Comparison of ENCODE assay signal across 27 mouse cellular contexts in the genomic region with DNA sequence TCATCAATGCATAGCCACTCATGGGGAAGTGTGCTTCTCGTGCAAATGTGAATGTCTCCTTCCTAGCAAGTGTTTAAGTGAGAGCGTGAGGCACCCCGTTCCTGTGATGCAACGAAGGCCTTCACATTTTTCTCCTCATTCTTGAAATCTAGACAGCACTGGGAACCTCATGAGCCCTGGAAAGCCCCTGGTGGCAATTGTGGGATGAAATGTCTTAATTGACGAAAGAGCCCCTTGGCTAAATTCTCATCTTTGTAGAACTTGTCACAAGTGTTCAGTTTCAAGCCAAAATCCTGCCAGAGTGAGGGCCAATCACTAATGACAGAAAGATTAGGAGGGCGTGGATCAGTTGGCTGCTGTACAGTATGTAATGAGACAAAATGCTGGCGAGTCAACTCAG.
DNase-seq lines count a peak whose midpoint lies in the region; ATAC-seq lines count a peak whose summit lies in the region.
"Had no signal": no experiment of that assay in that cellular context is flagged by ENCODE, and none has a peak within 500 bp of the region (broad histone marks: within the 10 kb centered on the region; RNA-seq: fewer than 3 reads in every experiment).

No protein-coding gene starts in this region.

- no peak overlapping the region for H3K4me3 ChIP-seq in embryonic facial prominence, embryonic 11.5 days (ENCODE audit: low read depth, low read length)
- H3K4me3 ChIP-seq in embryonic facial prominence, embryonic 10.5 days = no peak overlapping the region
- no peak overlapping the region for H3K4me3 ChIP-seq in embryonic facial prominence, embryonic 15.5 days (replicated peaks)
- H3K4me3 ChIP-seq: erythroblast, embryonic 14.5 days; forebrain, embryonic 12.5 days; forebrain, embryonic 15.5 days; heart, embryonic 12.5 days; heart, embryonic 15.5 days; hindbrain, embryonic 10.5 days; hindbrain, embryonic 13.5 days; intestine, embryonic 15.5 days had no signal

- no peak for ATAC-seq in embryonic facial prominence, embryonic 11.5 days (replicated peaks; ENCODE audit: insufficient number of reproducible peaks, low FRiP score, low TSS enrichment, low read depth)
- ATAC-seq in embryonic facial prominence, embryonic 15.5 days (ENCODE audit: insufficient number of reproducible peaks, low FRiP score, low TSS enrichment, low read depth) = no peak
- ATAC-seq: forebrain, embryonic 15.5 days; hindbrain, embryonic 16.5 days; intestine, embryonic 15.5 days had no signal

- no peaks in the 10 kb centered on the region for H3K36me3 ChIP-seq in embryonic facial prominence, embryonic 11.5 days (replicated peaks; ENCODE audit: control insufficient read depth, insufficient read depth, low read depth, low read length)
- H3K36me3 ChIP-seq in embryonic facial prominence, embryonic 10.5 days (replicated peaks) = no peaks in the 10 kb centered on the region
- no peaks in the 10 kb centered on the region for H3K36me3 ChIP-seq in embryonic facial prominence, embryonic 15.5 days
- H3K36me3 ChIP-seq: forebrain, embryonic 12.5 days; forebrain, embryonic 15.5 days; G1E; heart, embryonic 12.5 days; heart, embryonic 15.5 days; hindbrain, embryonic 10.5 days; hindbrain, embryonic 13.5 days; intestine, embryonic 15.5 days had no signal

- H3K27ac ChIP-seq in embryonic facial prominence, embryonic 11.5 days (replicated peaks; ENCODE audit: low read depth, low read length) = no peak overlapping the region
- H3K27ac ChIP-seq in embryonic facial prominence, embryonic 10.5 days (replicated peaks) = no peak overlapping the region
- 0 out of 2 replicates have a peak overlapping the region, but pooled peaks have one; percentile 28 for H3K27ac ChIP-seq in embryonic facial prominence, embryonic 15.5 days (replicated peaks)
- H3K27ac ChIP-seq: forebrain, embryonic 12.5 days; forebrain, embryonic 15.5 days; heart, embryonic 15.5 days; hindbrain, embryonic 10.5 days; hindbrain, embryonic 13.5 days; intestine, embryonic 15.5 days had no signal

- H3K9ac ChIP-seq in embryonic facial prominence, embryonic 11.5 days (replicated peaks; ENCODE audit: low read length) = no peak overlapping the region
- H3K9ac ChIP-seq in embryonic facial prominence, embryonic 15.5 days = no peak overlapping the region
- H3K9ac ChIP-seq: forebrain, embryonic 12.5 days; forebrain, embryonic 15.5 days; heart, embryonic 12.5 days; heart, embryonic 15.5 days; hindbrain, embryonic 13.5 days; intestine, embryonic 15.5 days had no signal

- H3K9me3 ChIP-seq in embryonic facial prominence, embryonic 11.5 days (replicated peaks; ENCODE audit: control insufficient read depth, low read length) = no peaks in the 10 kb centered on the region
- no peaks in the 10 kb centered on the region for H3K9me3 ChIP-seq in embryonic facial prominence, embryonic 10.5 days
- no peaks in the 10 kb centered on the region for H3K9me3 ChIP-seq in embryonic facial prominence, embryonic 15.5 days (replicated peaks)
- H3K9me3 ChIP-seq: forebrain, embryonic 12.5 days; forebrain, embryonic 15.5 days; G1E; heart, embryonic 12.5 days; heart, embryonic 15.5 days; hindbrain, embryonic 10.5 days; hindbrain, embryonic 13.5 days; intestine, embryonic 15.5 days had no signal

- no peaks in the 10 kb centered on the region for H3K27me3 ChIP-seq in embryonic facial prominence, embryonic 11.5 days (ENCODE audit: control insufficient read depth, insufficient read depth, low read length)
- H3K27me3 ChIP-seq in embryonic facial prominence, embryonic 10.5 days (replicated peaks; ENCODE audit: low read depth, poor library complexity, severe bottlenecking) = no peaks in the 10 kb centered on the region
- no peaks in the 10 kb centered on the region for H3K27me3 ChIP-seq in embryonic facial prominence, embryonic 15.5 days
- H3K27me3 ChIP-seq: CH12.LX; forebrain, embryonic 12.5 days; forebrain, embryonic 15.5 days; heart, embryonic 12.5 days; heart, embryonic 15.5 days; hindbrain, embryonic 13.5 days; intestine, embryonic 15.5 days had no signal

- no peak overlapping the region for H3K4me2 ChIP-seq in embryonic facial prominence, embryonic 11.5 days (ENCODE audit: low read depth, low read length)
- H3K4me2 ChIP-seq in embryonic facial prominence, embryonic 15.5 days (replicated peaks) = no peak overlapping the region
- H3K4me2 ChIP-seq: forebrain, embryonic 12.5 days; forebrain, embryonic 15.5 days; heart, embryonic 12.5 days; heart, embryonic 15.5 days; hindbrain, embryonic 13.5 days; intestine, embryonic 15.5 days had no signal

- DNase-seq in embryonic facial prominence, embryonic 11.5 days (ENCODE audit: low spot score) = peak; percentile 7
- DNase-seq in embryonic facial prominence, embryonic 10.5 days (ENCODE audit: low spot score) = no peak
- peak; percentile 3 for DNase-seq in retina, postnatal 1 day
- DNase-seq in retina, embryonic 14.5 days (ENCODE audit: low spot score) = no peak
- no peak for DNase-seq in B cell, adult 2 months
- DNase-seq: adrenal gland, adult 2 months; adrenal gland, postnatal 14 days; cerebellum, adult 18-20 months; cerebellum, adult 9-10 months; cerebellum, postnatal 14 days; gastrocnemius, postnatal 10 days; gastrocnemius, postnatal 36 days; heart, postnatal 10 days; heart, postnatal 36 days; kidney, adult 11 months had no signal

- 67% methylated on average over 7 of the region's 7 CpGs for whole genome bisulfite sequencing in embryonic facial prominence, embryonic 11.5 days
- WGBS in embryonic facial prominence, embryonic 10.5 days = 81% methylated on average over 7 of the region's 7 CpGs
- 53% methylated on average over 7 of the region's 7 CpGs for whole genome bisulfite sequencing in embryonic facial prominence, embryonic 15.5 days

- H3K4me1 ChIP-seq in embryonic facial prominence, embryonic 11.5 days (ENCODE audit: control insufficient read depth, insufficient read depth, low read length) = no peaks in the 10 kb centered on the region
- peaks cover 14% of the 10 kb centered on the region for H3K4me1 ChIP-seq in embryonic facial prominence, embryonic 10.5 days
- 0 out of 2 replicates have a peak, but pooled peaks cover 11% of the 10 kb centered on the region for H3K4me1 ChIP-seq in embryonic facial prominence, embryonic 15.5 days
- H3K4me1 ChIP-seq: forebrain, embryonic 12.5 days; forebrain, embryonic 15.5 days; heart, embryonic 12.5 days; heart, embryonic 15.5 days; hindbrain, embryonic 10.5 days; hindbrain, embryonic 13.5 days; intestine, embryonic 15.5 days had no signal

Comparison
In these comparisons a context has a peak if more than half of its experiments do, and no peak if none do; other contexts are left out.
1. DNase-seq: peak in embryonic facial prominence, embryonic 11.5 days (single experiment) and retina, postnatal 1 day (single experiment); none in embryonic facial prominence, embryonic 10.5 days (single experiment), retina, embryonic 14.5 days (single experiment) and B cell, adult 2 months (0 of 2).